Mouse (Mus musculus) adrenal gland, adult 10 weeks (tissue): ENCODE data around the gene Cep170. TPM values are rescaled to one million over a fixed set of nuclear protein-coding genes. Genes with fewer than 3 reads are reported as not detected.

Source experiments
- polyA plus RNA-seq: library from polyadenylated mRNA; stranded (reverse); fragments of 350-450 nt; fragmentation: Illumina TruSeq; extraction: RNeasy Lipid Tissue Mini Kit (QIAGEN cat#74804); gene quantifications from one replicate; pipeline ENCODE4 v1.2.3, GENCODE M21; 2014; ENCODE audit warnings: low read depth, low replicate concordance

The Cep170 gene
- polyA plus RNA-seq, result 52.6 TPM

GRCm38 (mm10) chr1:176814036-176814420 is at the start of gene Cep170:
Cep170 (minus strand) TSS chr1:176814067.

GRCm38 (mm10) chr1:176814591-176815062 is 760 bp upstream of the Cep170 start, which contains the start of gene Sdccag8:
Sdccag8 (plus strand) TSS chr1:176814660.

Other genes with a start within 250 kb of the Cep170 start
- gene Sdccag8, start 593 bp upstream of the Cep170 start, polyA plus RNA-seq, result 14.3 TPM